Mouse (Mus musculus): ENCODE results near the gene 0610010F05Rik. TPM values are rescaled to one million over a fixed set of nuclear protein-coding genes. Genes with fewer than 3 reads are reported as not detected.

The 0610010F05Rik gene
- 22.5 and 23.7 TPM in 2 replicates for polyA plus RNA-seq (2015; fragmentation: Nextera tagmentation; extraction: Ambion mirVana)

- H3K4me3 ChIP-seq (replicated peaks; ENCODE audit: low read depth, low read length), result peak within 1 kb of the TSS; percentile 90
- DNase-seq (ENCODE audit: low spot score) (peak; percentile 96), ATAC-seq (replicated peaks; ENCODE audit: low FRiP score, low read depth) (peak; percentile 100)
- H3K9ac ChIP-seq (ENCODE audit: low read depth, low read length), result peak within 1 kb of the TSS; percentile 91
- H3K36me3 ChIP-seq (ENCODE audit: insufficient read depth, low read length), result no peaks in the 10 kb centered on the region
- no peaks in the 10 kb centered on the region for H3K4me1 ChIP-seq (replicated peaks; ENCODE audit: insufficient read depth, low read length)
- peak within 1 kb of the TSS; percentile 88 for H3K27ac ChIP-seq
- TF ChIP-seq CTCF (IDR thresholded peaks at IDR 0.05; ENCODE audit: low read depth), result no peak
- WGBS, result under 1% methylated on average over 78 of the region's 103 CpGs
- H3K4me2 ChIP-seq (ENCODE audit: low read length), result peak within 1 kb of the TSS; percentile 96
- no peaks in the 10 kb centered on the region for H3K27me3 ChIP-seq (ENCODE audit: insufficient read depth, low read length)
- no peaks in the 10 kb centered on the region for H3K9me3 ChIP-seq (replicated peaks; ENCODE audit: low read length)
Measured at GRCm38 (mm10) chr11:23632945-23633878, at the start of gene 0610010F05Rik. TSS of gene 0610010F05Rik (minus strand) at chr11:23633639.

DNA sequence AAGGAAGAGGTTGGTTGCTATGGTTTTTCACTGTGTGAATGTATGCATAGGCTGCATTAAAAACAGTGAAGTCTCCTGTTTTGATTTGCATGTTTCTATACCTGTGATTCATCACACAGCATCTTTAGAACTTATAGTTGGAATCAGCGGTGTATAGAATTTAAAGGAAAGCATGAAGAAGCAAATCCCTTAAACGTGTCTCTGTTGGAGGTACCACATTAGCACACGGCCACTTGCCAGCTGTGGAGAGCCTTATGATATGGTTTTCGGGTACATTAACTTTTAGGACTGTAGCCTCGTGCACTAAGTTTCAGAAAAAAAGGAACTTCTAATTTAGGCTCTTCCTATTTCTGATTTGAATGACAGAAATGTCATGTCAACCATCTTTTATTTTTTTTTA is 49.1 kb upstream of the 0610010F05Rik start:
- ATAC-seq (replicated peaks; ENCODE audit: low FRiP score, low read depth) (no peak), DNase-seq (ENCODE audit: low spot score) (no peak)
- no peak for TF ChIP-seq CTCF (IDR thresholded peaks at IDR 0.05; ENCODE audit: low read depth)
- Histone ChIP-seq H3K9me3 (replicated peaks; ENCODE audit: low read length) (no peaks in the 10 kb centered on the region), H3K27ac (no peak overlapping the region), H3K27me3 (ENCODE audit: insufficient read depth, low read length) (no peaks in the 10 kb centered on the region), H3K4me1 (replicated peaks; ENCODE audit: insufficient read depth, low read length) (no peaks in the 10 kb centered on the region), H3K36me3 (ENCODE audit: insufficient read depth, low read length) (peaks cover 31% of the 10 kb centered on the region), H3K4me2 (ENCODE audit: low read length) (no peak overlapping the region), H3K9ac (ENCODE audit: low read depth, low read length) (no peak overlapping the region), H3K4me3 (replicated peaks; ENCODE audit: low read depth, low read length) (no peak overlapping the region)
- 85% methylated on average over 5 of the region's 5 CpGs for WGBS

GRCm38 (mm10) chr11:23680435-23680950 is 47.1 kb upstream of the 0610010F05Rik start:
- Histone ChIP-seq H3K36me3 (ENCODE audit: insufficient read depth, low read length) (peaks cover 35% of the 10 kb centered on the region), H3K27ac (no peak overlapping the region), H3K27me3 (ENCODE audit: insufficient read depth, low read length) (no peaks in the 10 kb centered on the region), H3K9ac (ENCODE audit: low read depth, low read length) (no peak overlapping the region), H3K4me3 (replicated peaks; ENCODE audit: low read depth, low read length) (no peak overlapping the region), H3K4me1 (replicated peaks; ENCODE audit: insufficient read depth, low read length) (no peaks in the 10 kb centered on the region), H3K9me3 (replicated peaks; ENCODE audit: low read length) (no peaks in the 10 kb centered on the region), H3K4me2 (ENCODE audit: low read length) (no peak overlapping the region)
- WGBS, result 95% methylated on average over 6 of the region's 6 CpGs
- ATAC-seq (replicated peaks; ENCODE audit: low FRiP score, low read depth) (no peak), DNase-seq (ENCODE audit: low spot score) (no peak)
- no peak for TF ChIP-seq CTCF (IDR thresholded peaks at IDR 0.05; ENCODE audit: low read depth)

DNA sequence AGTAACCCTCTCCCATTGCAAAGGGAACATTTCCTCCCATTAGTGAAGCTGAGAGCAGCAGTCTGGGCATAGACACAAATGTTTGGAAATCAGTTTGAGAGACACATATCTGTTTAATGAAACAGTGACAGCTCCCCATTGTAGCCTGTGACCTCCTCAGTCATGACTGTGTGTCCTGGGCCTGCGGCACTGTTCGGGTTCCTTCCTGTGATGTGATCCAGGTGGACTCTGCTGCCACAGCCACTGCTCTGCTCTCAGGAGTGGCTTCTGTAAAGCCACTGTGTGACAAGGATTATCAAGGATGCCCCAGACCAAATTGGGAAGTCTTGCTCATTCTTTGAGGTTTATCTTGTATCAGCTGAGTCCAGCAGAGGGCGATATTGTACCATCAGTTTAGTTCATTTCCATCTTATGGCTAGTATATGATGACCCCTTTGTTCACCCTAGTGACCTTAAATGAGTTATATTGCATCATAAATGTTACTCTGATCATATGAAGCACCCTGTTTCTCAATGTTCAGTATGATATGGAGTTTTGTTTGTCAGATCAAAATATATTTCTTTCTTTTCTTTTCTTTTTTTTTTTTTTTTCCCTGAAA is 45.7 kb upstream of the 0610010F05Rik start:
- peaks cover 42% of the 10 kb centered on the region for H3K36me3 ChIP-seq (ENCODE audit: insufficient read depth, low read length)
- H3K9ac ChIP-seq (ENCODE audit: low read depth, low read length), result no peak overlapping the region
- H3K27me3 ChIP-seq (ENCODE audit: insufficient read depth, low read length), result no peaks in the 10 kb centered on the region
- H3K27ac ChIP-seq, result no peak overlapping the region
- DNase-seq (ENCODE audit: low spot score), result peak; percentile 79
- no peak for ATAC-seq (replicated peaks; ENCODE audit: low FRiP score, low read depth)
- no peak overlapping the region for H3K4me3 ChIP-seq (replicated peaks; ENCODE audit: low read depth, low read length)
- WGBS, result 49% methylated on average over 3 of the region's 3 CpGs
- TF ChIP-seq CTCF (IDR thresholded peaks at IDR 0.05; ENCODE audit: low read depth), result peak; percentile 83
- H3K4me1 ChIP-seq (replicated peaks; ENCODE audit: insufficient read depth, low read length), result no peaks in the 10 kb centered on the region
- H3K4me2 ChIP-seq (ENCODE audit: low read length), result no peak overlapping the region
- no peaks in the 10 kb centered on the region for H3K9me3 ChIP-seq (replicated peaks; ENCODE audit: low read length)

DNA sequence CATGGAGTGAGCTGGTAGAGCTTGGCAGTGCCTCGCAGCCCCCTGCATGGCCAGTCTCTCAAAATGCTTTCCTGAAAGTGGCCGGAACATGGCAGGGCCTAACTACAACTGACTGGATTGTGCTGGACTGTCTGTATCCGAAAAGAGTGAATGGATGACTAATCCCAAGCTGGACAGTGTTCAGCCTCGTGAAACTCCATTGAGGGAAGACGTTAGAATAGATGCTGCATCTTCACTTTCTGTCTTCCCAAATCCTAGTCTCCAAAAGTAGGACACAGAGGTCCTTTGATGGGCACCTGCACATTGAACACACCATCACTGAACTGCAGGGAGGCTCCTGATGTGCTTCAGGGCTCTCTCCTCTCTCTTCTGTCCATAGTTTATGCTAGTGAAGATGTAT is 42.7 kb upstream of the 0610010F05Rik start:
- no peaks in the 10 kb centered on the region for H3K9me3 ChIP-seq (replicated peaks; ENCODE audit: low read length)
- no peak for TF ChIP-seq CTCF (IDR thresholded peaks at IDR 0.05; ENCODE audit: low read depth)
- no peak for ATAC-seq (replicated peaks; ENCODE audit: low FRiP score, low read depth)
- 90% methylated on average over 5 of the region's 5 CpGs for WGBS
- no peak for DNase-seq (ENCODE audit: low spot score)
- no peak overlapping the region for H3K9ac ChIP-seq (ENCODE audit: low read depth, low read length)
- no peak overlapping the region for H3K27ac ChIP-seq
- peaks cover 38% of the 10 kb centered on the region for H3K36me3 ChIP-seq (ENCODE audit: insufficient read depth, low read length)
- H3K4me2 ChIP-seq (ENCODE audit: low read length), result no peak overlapping the region
- no peaks in the 10 kb centered on the region for H3K4me1 ChIP-seq (replicated peaks; ENCODE audit: insufficient read depth, low read length)
- H3K4me3 ChIP-seq (replicated peaks; ENCODE audit: low read depth, low read length), result no peak overlapping the region
- H3K27me3 ChIP-seq (ENCODE audit: insufficient read depth, low read length), result no peaks in the 10 kb centered on the region

DNA sequence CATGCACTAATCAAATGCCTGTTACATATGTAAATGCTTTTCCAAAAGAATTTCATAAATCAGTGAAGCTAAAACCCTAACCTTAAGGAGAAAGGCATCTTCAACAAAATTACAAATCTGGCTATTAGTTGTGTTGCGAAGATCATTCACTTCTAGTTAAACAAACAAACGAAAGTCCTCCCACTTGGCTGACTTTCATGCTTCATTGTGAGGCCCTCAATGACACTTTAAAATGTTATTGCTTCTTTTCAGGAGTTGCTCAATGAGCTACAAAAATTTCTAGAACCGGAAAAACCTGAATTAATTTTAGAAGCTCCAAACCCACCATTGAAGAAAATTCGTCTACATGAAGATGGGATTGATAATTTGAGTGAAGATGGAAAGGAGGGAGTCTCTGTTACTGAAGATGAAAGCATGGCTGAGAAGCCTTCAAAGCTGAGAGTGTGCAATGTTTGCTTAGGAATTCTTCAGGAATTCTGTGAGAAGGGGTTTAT is 38.9 kb upstream of the 0610010F05Rik start:
- 76% methylated on average over 4 of the region's 4 CpGs for WGBS
- Histone ChIP-seq H3K27me3 (ENCODE audit: insufficient read depth, low read length) (no peaks in the 10 kb centered on the region), H3K4me3 (replicated peaks; ENCODE audit: low read depth, low read length) (no peak overlapping the region), H3K36me3 (ENCODE audit: insufficient read depth, low read length) (peaks cover 23% of the 10 kb centered on the region; the same call in 1 of the 2 replicates), H3K4me2 (ENCODE audit: low read length) (no peak overlapping the region), H3K27ac (no peak overlapping the region), H3K9me3 (replicated peaks; ENCODE audit: low read length) (no peaks in the 10 kb centered on the region), H3K9ac (ENCODE audit: low read depth, low read length) (no peak overlapping the region), H3K4me1 (replicated peaks; ENCODE audit: insufficient read depth, low read length) (no peaks in the 10 kb centered on the region)
- DNase-seq (ENCODE audit: low spot score) (no peak), ATAC-seq (replicated peaks; ENCODE audit: low FRiP score, low read depth) (no peak)
- TF ChIP-seq CTCF (IDR thresholded peaks at IDR 0.05; ENCODE audit: low read depth), result no peak

All from kidney, postnatal 0 days (tissue).